Mouse (Mus musculus): ENCODE measurements around the gene Kdelr1. TPM values are rescaled to one million over a fixed set of nuclear protein-coding genes. Genes with fewer than 3 reads are reported as not detected.

The Kdelr1 gene
- polyA plus RNA-seq (2012; rRNA removed): 197 and 238 TPM in 2 replicates

GRCm38 (mm10) chr7:45872624-45873023 is at the start of gene Kdelr1:
TSS of gene Kdelr1 (plus strand) at chr7:45872772.
- peak; percentile 94 for DNase-seq (ENCODE audit: low read depth)
- peak; percentile 100 for TF ChIP-seq CTCF (IDR thresholded peaks at IDR 0.05; ENCODE audit: borderline replicate concordance, extremely low read depth, insufficient read depth, insufficient read length)
- TF ChIP-seq POLR2A (IDR thresholded peaks at IDR 0.05; ENCODE audit: borderline replicate concordance, extremely low read depth, insufficient read depth, insufficient read length, poor library complexity, severe bottlenecking): peak; percentile 29; the same call in 1 of the 2 replicates

- no peak for TF ChIP-seq CTCF (IDR thresholded peaks at IDR 0.05; ENCODE audit: borderline replicate concordance, extremely low read depth, insufficient read depth, insufficient read length)
- TF ChIP-seq POLR2A (IDR thresholded peaks at IDR 0.05; ENCODE audit: borderline replicate concordance, extremely low read depth, insufficient read depth, insufficient read length, poor library complexity, severe bottlenecking): no peak
- DNase-seq (ENCODE audit: low read depth): no peak
Measured at GRCm38 (mm10) chr7:45824598-45824997, 48.0 kb upstream of the Kdelr1 start, which contains the start of gene Kcnj14. TSS of gene Kcnj14 (minus strand) at chr7:45824782.

DNA sequence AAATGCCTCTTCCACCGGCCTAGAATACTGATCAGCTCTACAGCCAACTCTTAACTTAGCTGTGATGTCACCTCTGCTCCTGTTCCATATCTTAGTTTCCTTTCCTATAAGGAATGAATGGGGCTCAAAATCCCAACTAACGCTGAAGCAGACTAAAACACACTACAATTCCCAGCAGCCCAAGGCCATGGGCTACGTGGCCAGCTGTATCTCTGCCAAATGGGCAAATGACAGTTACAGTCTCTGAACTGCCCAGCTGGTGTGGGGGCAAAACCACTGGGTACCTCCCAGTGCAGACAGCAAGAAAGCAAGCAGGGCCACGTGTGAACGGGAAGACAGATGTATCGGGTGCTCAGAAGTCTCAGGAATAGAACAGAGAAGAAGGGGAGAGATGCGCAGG is 45.9 kb upstream of the Kdelr1 start:
- TF ChIP-seq CTCF (IDR thresholded peaks at IDR 0.05; ENCODE audit: borderline replicate concordance, extremely low read depth, insufficient read depth, insufficient read length) (no peak), POLR2A (IDR thresholded peaks at IDR 0.05; ENCODE audit: borderline replicate concordance, extremely low read depth, insufficient read depth, insufficient read length, poor library complexity, severe bottlenecking) (no peak)
- no peak for DNase-seq (ENCODE audit: low read depth)

- DNase-seq (ENCODE audit: low read depth): peak; percentile 98
- TF ChIP-seq CTCF (IDR thresholded peaks at IDR 0.05; ENCODE audit: borderline replicate concordance, extremely low read depth, insufficient read depth, insufficient read length) (no peak), POLR2A (IDR thresholded peaks at IDR 0.05; ENCODE audit: borderline replicate concordance, extremely low read depth, insufficient read depth, insufficient read length, poor library complexity, severe bottlenecking) (peak; percentile 12; the same call in 1 of the 2 replicates)
Measured at GRCm38 (mm10) chr7:45830427-45831127, 42.0 kb upstream of the Kdelr1 start, which contains the start of gene Grwd1. TSS of gene Grwd1 (minus strand) at chr7:45830944.

- no peak for TF ChIP-seq CTCF (IDR thresholded peaks at IDR 0.05; ENCODE audit: borderline replicate concordance, extremely low read depth, insufficient read depth, insufficient read length)
- TF ChIP-seq POLR2A (IDR thresholded peaks at IDR 0.05; ENCODE audit: borderline replicate concordance, extremely low read depth, insufficient read depth, insufficient read length, poor library complexity, severe bottlenecking): no peak
- no peak for DNase-seq (ENCODE audit: low read depth)
Measured at GRCm38 (mm10) chr7:45831128-45831525, 41.4 kb upstream of the Kdelr1 start.

DNA sequence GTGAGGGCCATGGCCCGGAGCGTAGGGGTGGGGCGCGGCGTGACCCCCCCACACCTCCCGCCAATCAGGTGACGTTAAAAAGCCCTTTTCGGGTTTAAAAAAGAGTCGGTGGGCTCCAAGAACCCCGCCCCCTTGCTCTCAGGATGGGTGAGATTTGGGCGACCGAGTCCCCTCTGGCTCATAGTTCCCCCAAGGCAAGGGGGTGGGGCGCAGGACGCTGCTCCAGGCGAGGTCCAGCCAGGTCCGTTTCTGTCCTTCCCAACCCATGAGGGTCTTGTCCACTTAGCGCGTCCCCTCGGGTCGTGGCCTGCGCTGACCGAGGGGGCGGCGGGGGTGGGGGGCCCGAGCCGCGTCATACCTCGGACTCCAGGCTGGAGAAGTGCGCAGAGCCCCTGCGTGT is 40.1 kb upstream of the Kdelr1 start:
- DNase-seq (ENCODE audit: low read depth): no peak
- TF ChIP-seq CTCF (IDR thresholded peaks at IDR 0.05; ENCODE audit: borderline replicate concordance, extremely low read depth, insufficient read depth, insufficient read length) (no peak), POLR2A (IDR thresholded peaks at IDR 0.05; ENCODE audit: borderline replicate concordance, extremely low read depth, insufficient read depth, insufficient read length, poor library complexity, severe bottlenecking) (no peak)

DNA sequence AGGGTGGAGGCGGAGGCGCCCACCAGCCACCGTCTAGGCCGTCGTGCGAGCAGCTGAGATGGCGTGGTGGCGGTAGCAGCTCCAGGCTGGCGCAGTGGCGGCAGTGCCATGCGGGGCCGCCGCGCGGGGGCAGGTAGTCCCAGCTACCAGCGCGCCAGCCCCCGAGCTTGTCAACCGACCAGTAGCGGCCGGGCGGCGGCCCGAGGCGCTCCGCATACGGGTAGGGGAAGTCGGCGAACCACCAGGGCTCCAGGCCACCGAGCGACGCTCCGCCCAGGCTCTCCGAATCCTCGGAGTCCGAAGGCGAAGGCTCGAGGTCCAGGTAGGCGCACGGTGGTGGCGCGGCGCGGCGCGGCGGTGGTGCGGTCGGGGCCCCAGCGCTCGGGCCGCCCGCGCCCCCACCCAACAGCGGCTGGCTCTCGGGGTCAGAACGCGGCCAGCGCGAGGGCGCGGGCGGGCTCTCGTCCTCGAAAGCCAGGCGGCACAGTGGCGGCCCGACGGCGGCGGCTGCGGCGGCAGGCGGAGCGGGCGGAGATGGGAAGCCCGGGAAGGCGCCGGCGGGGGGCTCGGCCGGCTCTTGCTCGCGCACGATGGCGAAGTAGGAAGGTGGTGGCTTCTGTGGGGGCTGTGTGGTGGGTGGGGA is 39.3 kb upstream of the Kdelr1 start:
- TF ChIP-seq POLR2A (IDR thresholded peaks at IDR 0.05; ENCODE audit: borderline replicate concordance, extremely low read depth, insufficient read depth, insufficient read length, poor library complexity, severe bottlenecking) (no peak), CTCF (IDR thresholded peaks at IDR 0.05; ENCODE audit: borderline replicate concordance, extremely low read depth, insufficient read depth, insufficient read length) (no peak)
- DNase-seq (ENCODE audit: low read depth): peak; percentile 11

GRCm38 (mm10) chr7:45833924-45834323 is 38.6 kb upstream of the Kdelr1 start:
- TF ChIP-seq CTCF (IDR thresholded peaks at IDR 0.05; ENCODE audit: borderline replicate concordance, extremely low read depth, insufficient read depth, insufficient read length) (no peak), POLR2A (IDR thresholded peaks at IDR 0.05; ENCODE audit: borderline replicate concordance, extremely low read depth, insufficient read depth, insufficient read length, poor library complexity, severe bottlenecking) (no peak)
- no peak for DNase-seq (ENCODE audit: low read depth)

DNA sequence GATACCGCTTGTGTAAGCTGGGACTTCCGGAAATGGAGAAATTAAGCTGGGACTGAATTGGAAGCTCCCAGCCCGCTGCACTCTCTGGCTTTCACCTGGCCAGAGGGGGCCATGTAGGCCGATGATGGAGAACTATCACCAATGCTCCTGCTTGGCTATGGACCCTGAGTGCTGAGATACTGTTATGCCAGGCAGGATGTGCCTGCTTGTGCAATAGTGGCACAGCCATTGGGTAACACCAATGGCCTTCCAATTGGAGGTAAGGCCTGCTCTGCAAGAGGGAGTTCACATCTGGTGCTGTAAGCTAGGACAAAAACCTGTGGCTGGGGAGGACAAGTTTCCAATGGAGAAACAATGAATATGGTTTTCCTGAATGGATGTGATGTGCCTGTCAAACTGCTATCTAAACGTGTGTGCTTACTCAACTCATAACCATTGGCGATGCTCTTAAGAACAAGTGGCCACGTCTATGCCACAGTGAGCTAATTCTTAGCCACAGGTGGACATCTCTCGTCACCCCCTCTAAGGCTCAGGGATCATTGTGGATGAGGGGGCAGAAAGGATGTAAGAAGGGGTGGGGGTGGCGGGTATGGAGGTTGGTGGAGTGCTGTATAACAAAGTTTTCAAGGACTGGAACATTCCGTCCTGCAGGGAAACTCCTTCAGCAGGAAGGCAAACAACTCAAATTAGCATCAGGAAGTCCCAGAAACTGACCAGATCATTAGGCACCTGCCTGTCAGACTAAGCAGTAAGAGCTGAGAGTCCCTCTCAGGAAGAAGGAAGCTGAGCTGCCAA is 29.4 kb upstream of the Kdelr1 start:
- DNase-seq (ENCODE audit: low read depth): no peak
- TF ChIP-seq CTCF (IDR thresholded peaks at IDR 0.05; ENCODE audit: borderline replicate concordance, extremely low read depth, insufficient read depth, insufficient read length): no peak
- TF ChIP-seq POLR2A (IDR thresholded peaks at IDR 0.05; ENCODE audit: borderline replicate concordance, extremely low read depth, insufficient read depth, insufficient read length, poor library complexity, severe bottlenecking): no peak

- peak; percentile 31 for DNase-seq (ENCODE audit: low read depth)
- TF ChIP-seq POLR2A (IDR thresholded peaks at IDR 0.05; ENCODE audit: borderline replicate concordance, extremely low read depth, insufficient read depth, insufficient read length, poor library complexity, severe bottlenecking): no peak
- no peak for TF ChIP-seq CTCF (IDR thresholded peaks at IDR 0.05; ENCODE audit: borderline replicate concordance, extremely low read depth, insufficient read depth, insufficient read length)
Measured at GRCm38 (mm10) chr7:45848447-45849027, 24.0 kb upstream of the Kdelr1 start.

DNA sequence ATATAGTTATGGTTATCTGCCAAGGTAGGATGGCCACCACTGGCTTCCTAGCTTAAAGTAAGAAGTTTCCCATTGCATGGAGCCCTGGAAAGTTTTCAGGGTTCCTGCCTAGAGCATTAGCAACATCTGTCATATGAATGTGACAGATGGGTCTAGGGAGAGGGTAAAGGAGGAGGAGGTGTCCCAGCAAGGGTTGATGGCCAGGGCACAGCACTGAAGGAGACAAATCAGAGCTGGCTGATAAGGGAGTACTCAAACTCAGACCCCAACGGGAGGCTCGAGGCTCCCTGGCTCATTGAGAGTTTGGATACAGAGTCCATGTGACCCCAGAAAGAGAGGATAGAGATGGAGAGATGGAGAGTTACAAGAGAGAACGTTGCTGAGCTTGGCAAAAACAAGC is 21.9 kb upstream of the Kdelr1 start:
- TF ChIP-seq POLR2A (IDR thresholded peaks at IDR 0.05; ENCODE audit: borderline replicate concordance, extremely low read depth, insufficient read depth, insufficient read length, poor library complexity, severe bottlenecking): no peak
- no peak for TF ChIP-seq CTCF (IDR thresholded peaks at IDR 0.05; ENCODE audit: borderline replicate concordance, extremely low read depth, insufficient read depth, insufficient read length)
- no peak for DNase-seq (ENCODE audit: low read depth)

Measured in brain, embryonic 14.5 days (tissue).